Mouse (Mus musculus): ENCODE measurements around the gene A1bg. TPM values are rescaled to one million over a fixed set of nuclear protein-coding genes. Genes with fewer than 3 reads are reported as not detected.

The A1bg gene
- total RNA-seq (2021) = not detected

DNA sequence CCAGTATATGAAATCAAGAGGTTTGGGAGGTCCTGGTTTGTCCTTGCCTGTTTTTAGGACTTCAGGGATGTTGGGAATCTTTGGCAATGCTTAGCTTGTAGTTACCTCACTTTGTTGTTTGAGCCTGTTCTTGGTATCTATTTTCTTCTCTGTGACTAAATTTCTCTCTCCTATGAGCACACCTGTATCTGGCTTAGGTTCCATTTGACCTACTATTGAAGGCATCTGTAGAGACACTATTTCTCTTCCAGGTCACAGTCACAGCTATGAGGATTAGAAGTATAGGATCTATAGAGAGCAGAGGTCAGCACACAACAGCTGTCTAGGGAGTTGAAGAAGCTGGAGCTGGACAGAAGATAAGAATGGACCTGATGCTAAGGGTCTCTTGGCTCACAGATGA, at the start of gene A1bg:
A1bg (minus strand) TSS at position 101 of the 400 bp plus-strand sequence.
- no peak for DNase-seq (ENCODE audit: low spot score)
- intact Hi-C loops (cut with DNase I) = no loop called here

DNA sequence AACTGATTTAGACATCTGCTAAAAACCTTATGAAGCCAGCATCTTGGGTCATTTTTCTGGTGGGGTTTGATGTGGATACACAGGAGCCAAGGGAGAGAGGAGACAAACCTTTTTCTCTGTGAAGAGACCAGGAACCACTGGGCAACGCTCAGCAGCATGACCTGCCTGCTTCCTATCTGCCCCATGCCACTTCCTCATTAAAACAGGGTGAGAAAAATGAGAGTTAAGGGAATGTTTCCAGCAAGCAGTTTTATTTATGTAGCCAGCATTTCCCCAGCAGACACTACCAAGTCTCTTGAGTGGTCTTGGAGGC, 45.7 kb upstream of the A1bg start:
- intact Hi-C loops (cut with DNase I) = no loop called here
- no peak for DNase-seq (ENCODE audit: low spot score)

DNA sequence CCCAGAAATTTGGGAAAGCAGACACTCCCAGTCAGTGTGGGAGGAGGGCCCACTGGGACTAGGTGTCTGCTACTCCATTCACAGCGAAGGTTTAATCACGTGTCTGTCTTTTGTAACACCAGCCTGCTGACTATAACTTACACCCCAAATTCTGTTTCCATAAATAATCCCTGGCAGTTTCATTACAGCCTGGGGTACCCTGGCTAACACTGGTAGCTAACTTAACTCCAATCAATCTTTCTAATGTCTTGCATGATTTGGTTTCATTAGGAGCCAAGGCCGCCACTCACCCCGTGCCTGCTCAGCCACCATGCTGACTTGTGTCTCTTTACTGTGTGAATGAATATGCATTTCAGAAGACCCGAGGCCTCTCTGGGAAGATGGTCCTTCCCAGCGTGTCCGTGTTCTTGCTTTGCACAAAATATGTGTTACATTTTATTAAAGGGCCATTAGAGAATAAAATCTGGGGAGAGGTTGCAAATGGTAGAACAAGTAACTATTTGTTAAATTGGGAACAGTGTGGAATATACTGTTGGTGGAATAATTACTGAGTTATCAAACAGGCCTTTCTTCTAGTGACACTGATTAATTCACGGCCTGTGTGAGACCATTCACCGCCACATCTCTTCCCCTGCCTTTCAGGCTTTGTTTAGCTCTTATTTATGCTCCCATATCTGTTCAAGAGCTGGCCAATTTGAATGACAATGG, 45.2 kb upstream of the A1bg start:
- intact Hi-C loops (cut with DNase I) = no loop called here
- DNase-seq (ENCODE audit: low spot score) = no peak

DNA sequence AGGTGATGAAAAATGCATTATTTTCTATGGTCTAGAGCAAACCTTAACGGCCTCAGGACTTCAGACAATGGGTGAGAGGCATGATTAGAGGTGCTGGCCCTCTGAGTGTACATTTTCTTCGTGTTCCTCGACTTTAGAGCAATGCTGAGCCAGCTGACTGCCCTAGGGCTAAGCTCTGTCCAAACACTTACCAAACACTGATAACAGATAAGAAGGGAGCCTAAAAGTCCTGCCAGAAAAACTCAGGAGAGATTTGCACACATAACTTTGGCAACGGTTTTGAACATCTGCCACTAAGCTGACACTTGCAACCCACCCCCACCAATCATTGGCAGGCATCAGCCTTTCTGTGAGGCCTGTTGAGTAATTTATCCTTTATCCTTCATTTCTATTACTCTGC, 2.9 kb upstream of the A1bg start:
- DNase-seq (ENCODE audit: low spot score) = no peak
- intact Hi-C loops (cut with DNase I) = no loop called here

DNA sequence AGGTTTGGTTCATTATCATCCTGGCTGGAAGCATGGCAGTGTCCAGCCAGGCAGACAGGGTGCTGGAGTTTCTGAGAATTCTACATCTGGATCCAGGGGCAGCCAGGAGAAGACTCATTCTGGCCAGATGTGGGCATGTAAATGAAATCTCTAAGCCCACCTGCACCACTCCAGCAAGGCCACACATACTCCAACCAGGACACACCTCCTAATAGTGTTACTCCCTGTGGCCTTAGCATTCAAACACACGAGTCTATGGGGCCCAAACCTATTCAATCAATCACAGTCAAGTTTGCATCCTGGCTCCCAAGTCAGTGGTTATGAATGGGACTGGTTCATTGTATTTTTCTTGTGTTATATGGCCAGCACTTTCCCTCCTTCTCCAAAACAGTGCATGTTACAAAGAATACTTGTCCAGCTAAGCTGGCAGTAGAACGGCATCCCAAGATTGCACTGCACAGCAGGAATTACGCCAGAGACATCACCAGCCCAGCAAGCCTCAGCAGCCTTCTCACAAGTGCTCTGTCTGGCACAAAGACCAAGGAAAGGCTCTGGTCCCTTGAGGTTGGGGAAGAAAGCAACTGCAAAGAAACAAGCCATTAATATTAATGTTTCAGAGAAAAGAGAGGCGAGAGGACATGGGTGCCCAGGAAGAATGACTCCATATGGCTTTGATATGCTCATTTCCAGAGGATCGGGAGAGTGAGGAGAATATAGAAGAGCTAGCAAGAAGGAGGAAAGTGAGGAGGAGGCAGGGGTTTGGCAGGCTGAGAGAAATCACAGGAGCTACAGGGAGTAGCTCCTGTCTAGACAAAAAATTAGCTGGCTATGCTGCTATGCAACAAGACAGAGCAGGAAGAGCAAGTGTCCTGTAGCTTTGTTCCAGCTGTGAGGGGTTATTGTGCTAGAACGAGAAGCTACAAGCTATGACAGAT, 18.8 kb downstream of the A1bg start:
- intact Hi-C loops (cut with DNase I) = no loop called here
- no peak for DNase-seq (ENCODE audit: low spot score)

DNA sequence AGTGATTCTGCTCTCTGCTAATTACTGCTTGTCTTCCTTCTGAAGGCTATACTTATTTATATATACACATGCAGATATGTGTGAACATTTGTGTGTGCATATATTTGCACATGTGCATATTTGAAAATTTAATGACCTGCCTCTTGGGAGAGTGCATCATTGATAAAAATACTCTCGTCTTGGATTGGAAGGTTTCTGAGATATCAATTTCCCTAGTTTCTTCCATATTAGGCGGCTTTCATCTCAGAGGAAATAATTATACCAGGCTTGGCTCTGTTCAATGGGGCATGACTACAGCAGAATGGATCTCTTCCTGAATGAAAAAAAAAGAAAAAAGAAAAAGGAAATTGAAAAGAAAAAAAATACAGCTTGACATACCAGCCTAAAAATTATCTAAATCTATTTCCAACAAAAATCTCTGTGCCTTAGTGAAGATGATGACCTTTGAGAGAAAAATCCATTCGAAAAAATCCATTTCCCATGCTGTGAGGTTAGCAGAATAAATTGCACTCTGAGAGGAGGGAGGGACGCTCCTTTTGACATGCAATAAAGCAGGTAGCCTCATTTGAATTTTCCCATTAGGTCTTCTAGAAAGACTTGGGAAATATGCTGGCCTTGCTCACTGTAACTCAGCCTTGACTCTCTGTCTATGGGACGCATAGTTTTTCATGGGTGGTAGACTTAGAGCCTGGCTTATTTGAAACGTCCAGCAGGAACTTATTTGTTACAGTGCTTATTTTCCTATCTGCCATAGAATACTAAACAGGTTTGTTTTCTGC, 24.4 kb downstream of the A1bg start:
- DNase-seq (ENCODE audit: low spot score) = no peak

DNA sequence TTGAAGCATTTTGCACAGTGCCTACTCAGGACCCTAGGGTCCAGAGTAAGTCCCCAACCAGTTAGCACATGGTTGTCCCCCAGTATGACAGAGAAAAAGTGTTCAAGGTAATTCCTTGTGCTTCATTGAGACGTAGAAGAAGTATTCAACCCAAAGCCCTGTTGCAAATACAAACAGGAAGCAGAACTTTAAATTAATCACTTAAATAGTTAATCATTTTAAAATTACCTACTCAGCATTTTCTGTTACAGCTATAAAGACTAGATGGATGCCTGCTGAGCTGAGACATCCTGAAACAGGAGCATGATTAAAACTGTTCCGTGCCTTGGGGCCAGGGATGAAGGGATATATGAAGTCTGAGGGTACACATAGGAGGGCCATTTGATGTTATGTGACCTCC, 26.8 kb downstream of the A1bg start:
- intact Hi-C loops (cut with DNase I) = loop anchor here (5.0 kb wide), 1 partner anchor 64 kb away; no protein-coding TSS in a partner anchor

More for the DNA sequence above, 24.4 kb downstream of the A1bg start:
- intact Hi-C loops (cut with DNase I) = loop anchor here (5.0 kb wide), 1 partner anchor 66 kb away; no protein-coding TSS in a partner anchor

DNA sequence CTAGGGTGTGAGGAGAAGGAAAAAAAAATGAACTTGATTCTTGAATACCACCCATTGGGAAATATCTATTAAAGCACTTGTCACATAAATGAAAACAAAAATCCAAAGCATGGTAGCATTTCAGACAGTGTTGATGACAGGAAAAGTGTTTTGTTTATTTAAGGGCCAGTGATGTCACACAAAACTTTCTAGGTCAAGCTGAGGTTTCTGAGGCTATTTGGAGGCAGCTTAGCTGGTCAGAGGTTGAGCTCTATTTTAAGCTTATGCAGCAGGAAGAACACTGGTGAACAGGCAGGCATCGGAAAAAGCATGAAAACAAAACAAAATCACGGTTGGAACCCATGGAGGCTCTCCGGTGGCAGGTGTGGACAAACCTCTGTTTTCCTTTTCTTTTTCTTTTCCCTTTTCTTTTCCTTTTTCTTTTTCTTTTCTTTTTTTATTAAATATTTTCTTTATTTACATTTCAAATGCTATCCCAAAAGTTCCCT, 29.8 kb downstream of the A1bg start:
- intact Hi-C loops (cut with DNase I) = no loop called here
- DNase-seq (ENCODE audit: low spot score) = no peak

More for the DNA sequence above, 26.8 kb downstream of the A1bg start:
- no peak for DNase-seq (ENCODE audit: low spot score)

DNA sequence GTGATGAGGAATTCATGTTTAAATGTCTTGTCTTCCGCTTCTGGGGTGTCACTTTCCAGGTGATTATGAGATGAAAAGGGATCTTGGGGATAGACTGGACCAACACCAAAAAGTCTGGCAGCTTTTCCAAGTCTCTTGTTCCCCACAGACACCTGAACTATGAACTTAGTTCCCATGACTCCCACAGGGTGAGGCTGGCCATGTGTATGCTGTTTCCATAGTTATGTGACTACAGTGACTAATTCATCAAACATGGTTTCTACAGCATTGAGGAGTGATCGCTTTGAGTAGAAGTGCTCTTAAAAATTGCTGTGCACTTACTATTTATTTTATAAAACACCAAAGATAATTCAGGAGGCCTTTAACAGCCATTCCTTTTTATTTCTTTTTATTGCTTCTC, 34.1 kb downstream of the A1bg start:
- DNase-seq (ENCODE audit: low spot score) = no peak
- intact Hi-C loops (cut with DNase I) = no loop called here

DNA sequence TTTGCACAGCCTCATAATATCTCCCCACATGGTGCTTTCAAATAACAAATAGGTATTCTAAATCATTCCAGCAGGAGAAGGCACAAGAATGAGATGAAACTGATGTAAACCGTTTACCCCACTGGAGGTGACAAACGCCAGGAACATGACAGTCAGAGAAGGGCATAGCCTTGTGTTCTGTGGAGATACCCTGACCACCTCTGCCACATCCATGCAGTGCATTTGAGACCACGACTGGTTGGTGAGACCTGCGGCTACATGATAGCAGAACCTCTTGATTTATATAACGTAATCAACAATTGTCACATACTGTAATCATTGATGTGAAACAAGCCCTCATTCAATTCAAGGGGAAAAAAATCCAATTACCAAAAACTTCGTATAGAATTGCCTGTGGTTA, 47.1 kb downstream of the A1bg start:
- DNase-seq (ENCODE audit: low spot score) = no peak
- intact Hi-C loops (cut with DNase I) = no loop called here

DNA sequence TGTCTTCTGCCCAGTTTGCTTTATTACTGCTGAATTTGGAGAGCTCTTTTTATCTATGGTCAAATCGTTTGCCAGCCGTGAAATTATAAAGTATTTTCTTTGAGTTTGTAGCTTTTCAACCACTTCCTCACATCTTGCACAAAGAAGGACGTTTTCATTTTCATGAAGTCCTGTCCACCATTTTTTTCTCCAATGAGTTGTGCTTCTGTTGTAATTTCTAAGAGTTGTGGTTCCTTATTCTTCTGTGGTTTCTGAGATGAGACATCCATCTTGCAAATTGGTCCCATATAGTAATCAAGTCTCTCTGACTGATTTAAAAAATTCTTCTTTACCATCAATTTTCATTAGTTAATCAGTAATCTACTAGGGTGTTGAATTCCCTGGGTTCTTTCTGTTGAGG, 60.4 kb downstream of the A1bg start:
- intact Hi-C loops (cut with DNase I) = no loop called here
- no peak for DNase-seq (ENCODE audit: low spot score)

DNA sequence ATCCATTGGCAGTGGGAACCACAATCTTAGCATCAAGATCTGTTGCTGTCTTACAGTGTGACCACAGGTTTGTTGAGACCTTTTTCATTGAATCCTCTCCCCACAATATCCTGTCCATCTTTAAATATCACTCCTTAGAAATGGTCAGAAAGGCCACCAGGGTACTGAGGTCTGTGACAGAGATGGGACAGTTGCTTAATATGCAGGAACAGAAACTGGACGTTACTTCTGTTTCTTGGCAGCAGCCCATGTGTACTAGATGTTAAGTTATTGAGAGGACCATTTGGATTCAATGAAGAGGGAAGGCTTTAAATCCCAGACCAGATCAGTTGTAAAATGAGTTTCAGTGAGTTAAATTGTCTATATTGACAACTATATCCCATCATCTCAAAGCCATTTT, 67.7 kb downstream of the A1bg start:
- no peak for DNase-seq (ENCODE audit: low spot score)

DNA sequence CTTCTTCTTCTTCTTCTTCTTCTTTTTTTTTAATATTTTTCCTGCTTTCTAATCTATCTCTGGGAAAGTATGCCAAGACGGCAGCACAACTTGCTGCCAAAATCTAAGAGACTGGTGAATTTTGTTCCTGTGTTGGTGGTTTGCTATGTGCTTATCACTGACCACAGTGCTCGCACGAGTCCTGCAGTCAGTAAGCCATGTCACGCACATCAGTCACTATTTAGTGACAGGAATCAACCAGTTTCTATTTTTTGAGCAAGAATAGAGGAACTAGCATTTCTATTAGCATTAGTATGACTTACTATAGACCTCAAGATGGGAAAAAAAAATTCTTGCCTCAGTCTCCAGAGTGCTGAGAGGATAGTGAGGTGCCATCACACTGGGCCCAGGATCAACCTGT, 68.7 kb downstream of the A1bg start:
- intact Hi-C loops (cut with DNase I) = no loop called here
- no peak for DNase-seq (ENCODE audit: low spot score)

More for the DNA sequence above, 67.7 kb downstream of the A1bg start:
- intact Hi-C loops (cut with DNase I) = no loop called here

DNA sequence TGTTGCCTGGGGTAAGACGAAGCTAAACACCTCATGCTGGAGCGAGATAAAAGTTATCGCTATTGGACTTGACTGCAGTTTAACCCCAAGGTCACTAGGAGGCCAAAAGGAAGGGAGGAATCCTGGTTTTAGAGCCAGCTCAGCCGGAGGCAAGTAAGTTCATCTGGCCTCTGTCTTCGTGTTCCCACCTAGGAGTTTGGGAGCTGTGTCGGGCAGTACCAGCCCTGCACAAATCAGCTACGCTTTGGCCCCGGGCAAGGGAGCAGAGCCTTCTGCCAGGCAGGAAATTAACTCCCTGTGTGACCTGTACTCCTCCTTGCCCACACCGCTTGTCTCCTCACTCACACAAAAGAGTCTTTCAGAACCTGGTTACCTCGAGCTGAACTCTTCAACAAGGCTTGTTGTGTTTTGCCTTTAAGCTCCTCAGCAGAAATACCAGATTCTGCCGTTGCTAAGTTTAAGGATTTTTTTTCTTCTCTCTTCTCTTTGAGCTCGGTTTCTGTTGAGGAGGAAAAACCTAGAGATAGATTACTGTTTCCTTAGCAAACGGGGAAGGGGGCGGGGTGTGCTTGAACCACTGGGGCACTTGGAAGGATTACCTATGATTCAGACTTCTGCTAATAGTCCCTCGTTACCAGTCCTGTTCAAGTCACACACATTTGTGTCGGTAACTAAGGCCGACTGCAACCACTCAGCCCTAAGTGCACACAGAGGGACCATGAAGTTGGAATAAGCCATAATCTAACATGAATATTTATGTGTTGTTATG, 69.4 kb downstream of the A1bg start, which contains the start of gene Fam84b:
Fam84b (minus strand) TSS at position 548 of the 769 bp plus-strand sequence.
- intact Hi-C loops (cut with DNase I) = no loop called here
- peak; percentile 11 for DNase-seq (ENCODE audit: low spot score)

DNA sequence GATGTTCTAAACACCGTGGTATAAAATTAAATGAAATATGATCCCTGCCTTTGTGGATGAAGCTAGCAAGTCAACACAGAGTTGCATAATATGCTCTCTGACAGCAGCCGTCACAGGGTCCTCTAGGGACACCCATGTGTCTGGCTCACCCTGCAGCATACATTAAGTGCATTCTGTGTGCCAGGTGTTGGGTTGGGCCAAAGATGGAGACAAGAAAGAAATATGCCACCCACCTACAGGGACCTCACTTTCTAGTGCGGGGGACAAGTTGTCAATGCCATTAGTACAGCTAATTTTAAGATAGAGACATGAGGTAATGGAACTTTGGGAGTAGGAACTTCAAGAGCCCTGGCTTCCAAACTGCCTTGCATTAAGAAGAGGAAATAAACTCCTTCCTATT, 74.2 kb downstream of the A1bg start:
- intact Hi-C loops (cut with DNase I) = no loop called here
- no peak for DNase-seq (ENCODE audit: low spot score)

Other genes with a start within 250 kb of the A1bg start
- 10 to 100 TPM in 1 of 2 experiments, 1 to 10 TPM in 1; 8.6 to 10.5 TPM for gene Fam84b, start 69.2 kb downstream of the A1bg start, total RNA-seq (2021)